Mouse (Mus musculus): ENCODE results near the gene Nccrp1. TPM values are rescaled to one million over a fixed set of nuclear protein-coding genes. Genes with fewer than 3 reads are reported as not detected.

The Nccrp1 gene
- polyA plus RNA-seq, 1 experiment from 2014 or later, result not detected

- no peaks in the 10 kb centered on the region for H3K27me3 ChIP-seq (ENCODE audit: control insufficient read depth, insufficient read depth, low read length)
- H3K9ac ChIP-seq (ENCODE audit: low read length), result no peak overlapping the region
- no peak overlapping the region for H3K27ac ChIP-seq (ENCODE audit: low read depth, low read length)
- DNase-seq (ENCODE audit: low spot score), result no peak
- H3K4me1 ChIP-seq (replicated peaks; ENCODE audit: control insufficient read depth, insufficient read depth, low read length), result no peaks in the 10 kb centered on the region
- peaks cover 7% of the 10 kb centered on the region; the same call in 1 of the 2 replicates for H3K36me3 ChIP-seq (ENCODE audit: control insufficient read depth, insufficient read depth, low read length)
- 96% methylated on average over 13 of the region's 13 CpGs for WGBS
- no peak overlapping the region for H3K4me2 ChIP-seq (ENCODE audit: low read depth, low read length, severe bottlenecking)
- no peak overlapping the region for H3K4me3 ChIP-seq (ENCODE audit: low read depth, low read length)
- H3K9me3 ChIP-seq (ENCODE audit: control insufficient read depth, low read length), result no peaks in the 10 kb centered on the region
- no peak for ATAC-seq (replicated peaks; ENCODE audit: low FRiP score)
Measured at GRCm38 (mm10) chr7:28562371-28562770, 15.3 kb upstream of the Nccrp1 start.

GRCm38 (mm10) chr7:28561967-28562366, 14.9 kb upstream of the Nccrp1 start:
- no peak overlapping the region for H3K27ac ChIP-seq (ENCODE audit: low read depth, low read length)
- no peaks in the 10 kb centered on the region for H3K27me3 ChIP-seq (ENCODE audit: control insufficient read depth, insufficient read depth, low read length)
- no peaks in the 10 kb centered on the region for H3K9me3 ChIP-seq (ENCODE audit: control insufficient read depth, low read length)
- no peaks in the 10 kb centered on the region for H3K4me1 ChIP-seq (replicated peaks; ENCODE audit: control insufficient read depth, insufficient read depth, low read length)
- WGBS, result 92% methylated on average over 11 of the region's 11 CpGs
- H3K9ac ChIP-seq (ENCODE audit: low read length), result no peak overlapping the region
- peaks cover 5% of the 10 kb centered on the region; the same call in 1 of the 2 replicates for H3K36me3 ChIP-seq (ENCODE audit: control insufficient read depth, insufficient read depth, low read length)
- no peak overlapping the region for H3K4me2 ChIP-seq (ENCODE audit: low read depth, low read length, severe bottlenecking)
- no peak overlapping the region for H3K4me3 ChIP-seq (ENCODE audit: low read depth, low read length)
- DNase-seq (ENCODE audit: low spot score) (no peak), ATAC-seq (replicated peaks; ENCODE audit: low FRiP score) (no peak)

- Histone ChIP-seq H3K36me3 (ENCODE audit: control insufficient read depth, insufficient read depth, low read length) (peaks cover 5% of the 10 kb centered on the region; the same call in 1 of the 2 replicates), H3K4me3 (ENCODE audit: low read depth, low read length) (no peak overlapping the region), H3K27ac (ENCODE audit: low read depth, low read length) (no peak overlapping the region), H3K27me3 (ENCODE audit: control insufficient read depth, insufficient read depth, low read length) (no peaks in the 10 kb centered on the region), H3K9ac (ENCODE audit: low read length) (no peak overlapping the region), H3K4me1 (replicated peaks; ENCODE audit: control insufficient read depth, insufficient read depth, low read length) (no peaks in the 10 kb centered on the region), H3K4me2 (ENCODE audit: low read depth, low read length, severe bottlenecking) (no peak overlapping the region), H3K9me3 (ENCODE audit: control insufficient read depth, low read length) (no peaks in the 10 kb centered on the region)
- WGBS, result 92% methylated on average over 10 of the region's 10 CpGs
- no peak for DNase-seq (ENCODE audit: low spot score)
- ATAC-seq (replicated peaks; ENCODE audit: low FRiP score), result no peak
Measured at GRCm38 (mm10) chr7:28560856-28561255, 13.8 kb upstream of the Nccrp1 start.

- ATAC-seq (replicated peaks; ENCODE audit: low FRiP score) (no peak), DNase-seq (ENCODE audit: low spot score) (no peak)
- Histone ChIP-seq H3K4me1 (replicated peaks; ENCODE audit: control insufficient read depth, insufficient read depth, low read length) (no peaks in the 10 kb centered on the region), H3K4me2 (ENCODE audit: low read depth, low read length, severe bottlenecking) (no peak overlapping the region), H3K27ac (ENCODE audit: low read depth, low read length) (no peak overlapping the region), H3K4me3 (ENCODE audit: low read depth, low read length) (no peak overlapping the region), H3K27me3 (ENCODE audit: control insufficient read depth, insufficient read depth, low read length) (no peaks in the 10 kb centered on the region), H3K9ac (ENCODE audit: low read length) (no peak overlapping the region), H3K36me3 (ENCODE audit: control insufficient read depth, insufficient read depth, low read length) (peaks cover 3% of the 10 kb centered on the region; the same call in 1 of the 2 replicates), H3K9me3 (ENCODE audit: control insufficient read depth, low read length) (no peaks in the 10 kb centered on the region)
- WGBS, result 73% methylated on average over 4 of the region's 4 CpGs
Measured at GRCm38 (mm10) chr7:28558486-28558885, 11.4 kb upstream of the Nccrp1 start.

- H3K36me3 ChIP-seq (ENCODE audit: control insufficient read depth, insufficient read depth, low read length), result peaks cover 3% of the 10 kb centered on the region; the same call in 1 of the 2 replicates
- H3K27ac ChIP-seq (ENCODE audit: low read depth, low read length), result no peak overlapping the region
- H3K27me3 ChIP-seq (ENCODE audit: control insufficient read depth, insufficient read depth, low read length), result no peaks in the 10 kb centered on the region
- no peaks in the 10 kb centered on the region for H3K9me3 ChIP-seq (ENCODE audit: control insufficient read depth, low read length)
- no peaks in the 10 kb centered on the region for H3K4me1 ChIP-seq (replicated peaks; ENCODE audit: control insufficient read depth, insufficient read depth, low read length)
- H3K4me2 ChIP-seq (ENCODE audit: low read depth, low read length, severe bottlenecking), result no peak overlapping the region
- ATAC-seq (replicated peaks; ENCODE audit: low FRiP score) (no peak), DNase-seq (ENCODE audit: low spot score) (no peak)
- no peak overlapping the region for H3K9ac ChIP-seq (ENCODE audit: low read length)
- WGBS, result 91% methylated on average over 6 of the region's 6 CpGs
- no peak overlapping the region for H3K4me3 ChIP-seq (ENCODE audit: low read depth, low read length)
Measured at GRCm38 (mm10) chr7:28557708-28558107, 10.7 kb upstream of the Nccrp1 start.

DNA sequence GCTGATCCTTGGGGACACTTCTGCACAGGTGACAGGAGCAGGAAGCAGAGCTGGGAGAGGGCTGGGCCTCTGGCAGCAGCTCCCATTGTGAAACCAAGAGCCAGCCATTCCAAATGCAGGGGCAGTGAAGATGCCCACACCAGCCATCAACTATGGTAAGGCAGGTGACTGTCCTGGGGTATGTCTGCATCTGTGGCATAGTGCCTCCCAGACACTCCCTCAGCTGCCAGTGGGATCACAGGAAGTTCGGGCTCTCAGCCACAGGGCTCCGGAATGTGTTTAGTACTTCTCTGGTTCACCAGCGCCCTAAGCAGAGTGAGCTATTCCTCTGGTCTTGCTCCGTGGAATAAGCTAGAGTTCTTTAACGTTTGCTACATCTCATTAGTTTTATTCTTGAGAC, 10.0 kb upstream of the Nccrp1 start:
- DNase-seq (ENCODE audit: low spot score) (no peak), ATAC-seq (replicated peaks; ENCODE audit: low FRiP score) (no peak)
- Histone ChIP-seq H3K4me2 (ENCODE audit: low read depth, low read length, severe bottlenecking) (no peak overlapping the region), H3K4me3 (ENCODE audit: low read depth, low read length) (no peak overlapping the region), H3K9me3 (ENCODE audit: control insufficient read depth, low read length) (no peaks in the 10 kb centered on the region), H3K4me1 (replicated peaks; ENCODE audit: control insufficient read depth, insufficient read depth, low read length) (no peaks in the 10 kb centered on the region), H3K9ac (ENCODE audit: low read length) (no peak overlapping the region), H3K27ac (ENCODE audit: low read depth, low read length) (no peak overlapping the region), H3K27me3 (ENCODE audit: control insufficient read depth, insufficient read depth, low read length) (no peaks in the 10 kb centered on the region), H3K36me3 (ENCODE audit: control insufficient read depth, insufficient read depth, low read length) (peaks cover 3% of the 10 kb centered on the region; the same call in 1 of the 2 replicates)
- 82% methylated on average over 5 of the region's 5 CpGs for WGBS

GRCm38 (mm10) chr7:28555939-28556535, 9.0 kb upstream of the Nccrp1 start:
- H3K4me3 ChIP-seq (ENCODE audit: low read depth, low read length), result no peak overlapping the region
- H3K9ac ChIP-seq (ENCODE audit: low read length), result no peak overlapping the region
- no peak for DNase-seq (ENCODE audit: low spot score)
- no peak for ATAC-seq (replicated peaks; ENCODE audit: low FRiP score)
- H3K4me1 ChIP-seq (replicated peaks; ENCODE audit: control insufficient read depth, insufficient read depth, low read length), result no peaks in the 10 kb centered on the region
- no peak overlapping the region for H3K27ac ChIP-seq (ENCODE audit: low read depth, low read length)
- H3K4me2 ChIP-seq (ENCODE audit: low read depth, low read length, severe bottlenecking), result no peak overlapping the region
- no peaks in the 10 kb centered on the region for H3K27me3 ChIP-seq (ENCODE audit: control insufficient read depth, insufficient read depth, low read length)
- H3K36me3 ChIP-seq (ENCODE audit: control insufficient read depth, insufficient read depth, low read length), result peaks cover 3% of the 10 kb centered on the region; the same call in 1 of the 2 replicates
- 14% methylated on average over 5 of the region's 5 CpGs for WGBS
- no peaks in the 10 kb centered on the region for H3K9me3 ChIP-seq (ENCODE audit: control insufficient read depth, low read length)

DNA sequence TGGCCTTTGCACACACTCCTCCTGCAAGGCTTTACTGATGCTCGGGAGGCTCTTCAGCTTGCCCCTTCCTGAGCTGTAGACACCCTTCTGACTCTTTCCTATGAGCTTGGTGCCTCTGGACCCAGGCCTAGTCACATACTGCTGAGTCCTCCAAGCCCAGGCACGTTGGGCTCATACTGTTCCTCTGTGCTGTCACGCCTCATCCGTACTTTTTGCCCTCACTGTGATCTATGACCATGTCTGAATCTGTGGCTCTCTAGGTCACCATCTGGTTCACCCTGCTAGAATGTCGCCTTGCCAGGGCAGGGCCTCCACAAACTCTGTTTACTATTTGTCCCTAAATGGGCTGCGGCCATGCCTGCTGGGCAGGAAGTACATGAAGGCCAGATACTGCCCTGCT, 6.0 kb upstream of the Nccrp1 start:
- H3K27ac ChIP-seq (ENCODE audit: low read depth, low read length), result no peak overlapping the region
- H3K9ac ChIP-seq (ENCODE audit: low read length), result no peak overlapping the region

DNA sequence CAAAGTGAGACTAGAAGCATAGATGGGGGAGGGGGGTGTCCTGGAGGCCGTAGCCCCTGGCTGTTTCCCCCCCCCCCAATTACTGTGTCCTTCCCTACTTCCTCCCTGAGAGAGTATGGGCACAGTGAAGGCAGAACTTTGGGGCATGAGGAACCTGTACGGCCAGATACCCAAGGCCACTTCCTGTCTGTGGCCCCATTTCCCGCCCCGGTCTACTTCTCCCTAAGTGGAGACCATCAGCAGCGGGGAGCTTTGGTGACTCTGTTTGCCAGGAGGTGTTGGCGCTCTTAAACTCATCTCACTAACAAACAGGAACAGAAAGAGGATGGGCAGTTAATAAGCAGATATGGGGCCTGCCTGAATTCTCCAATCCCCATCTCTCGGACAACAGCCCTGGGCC, 574 bp upstream of the Nccrp1 start:
- no peaks in the 10 kb centered on the region for H3K9me3 ChIP-seq (ENCODE audit: control insufficient read depth, low read length)
- H3K36me3 ChIP-seq (ENCODE audit: control insufficient read depth, insufficient read depth, low read length), result no peaks in the 10 kb centered on the region
- no peak overlapping the region for H3K4me3 ChIP-seq (ENCODE audit: low read depth, low read length)
- H3K27me3 ChIP-seq (ENCODE audit: control insufficient read depth, insufficient read depth, low read length), result peaks cover 30% of the 10 kb centered on the region
- no peak overlapping the region for H3K27ac ChIP-seq (ENCODE audit: low read depth, low read length)
- ATAC-seq (replicated peaks; ENCODE audit: low FRiP score) (no peak), DNase-seq (ENCODE audit: low spot score) (no peak)
- 72% methylated on average over 7 of the region's 7 CpGs for WGBS
- no peak overlapping the region for H3K4me2 ChIP-seq (ENCODE audit: low read depth, low read length, severe bottlenecking)
- H3K4me1 ChIP-seq (replicated peaks; ENCODE audit: control insufficient read depth, insufficient read depth, low read length), result peaks cover 4% of the 10 kb centered on the region
- H3K9ac ChIP-seq (ENCODE audit: low read length), result no peak overlapping the region

More for the DNA sequence above, 6.0 kb upstream of the Nccrp1 start:
- no peak for ATAC-seq (replicated peaks; ENCODE audit: low FRiP score)
- Histone ChIP-seq H3K27me3 (ENCODE audit: control insufficient read depth, insufficient read depth, low read length) (no peaks in the 10 kb centered on the region), H3K36me3 (ENCODE audit: control insufficient read depth, insufficient read depth, low read length) (no peaks in the 10 kb centered on the region), H3K4me3 (ENCODE audit: low read depth, low read length) (no peak overlapping the region), H3K4me2 (ENCODE audit: low read depth, low read length, severe bottlenecking) (no peak overlapping the region), H3K4me1 (replicated peaks; ENCODE audit: control insufficient read depth, insufficient read depth, low read length) (no peaks in the 10 kb centered on the region), H3K9me3 (ENCODE audit: control insufficient read depth, low read length) (no peaks in the 10 kb centered on the region)
- WGBS, result 87% methylated on average over 6 of the region's 6 CpGs
- no peak for DNase-seq (ENCODE audit: low spot score)
